Mouse (Mus musculus): ENCODE data around the gene Gm20388.

- TF ChIP-seq POLR2A (IDR thresholded peaks at IDR 0.05; ENCODE audit: extremely low read depth, insufficient read depth, low read length): no peak
- TF ChIP-seq CTCF (IDR thresholded peaks at IDR 0.05; ENCODE audit: extremely low read depth, insufficient read depth, low read length): no peak
Observed at GRCm38 (mm10) chr8:120054833-120055232, 144.2 kb downstream of the Gm20388 start.

Measured in cortical plate, adult 2 months (tissue).